Mouse (Mus musculus): ENCODE results near the gene Vti1a. TPM values are rescaled to one million over a fixed set of nuclear protein-coding genes. Genes with fewer than 3 reads are reported as not detected.

Vti1a gene
- polyA plus RNA-seq, 1 experiment = 39.5 TPM

DNA sequence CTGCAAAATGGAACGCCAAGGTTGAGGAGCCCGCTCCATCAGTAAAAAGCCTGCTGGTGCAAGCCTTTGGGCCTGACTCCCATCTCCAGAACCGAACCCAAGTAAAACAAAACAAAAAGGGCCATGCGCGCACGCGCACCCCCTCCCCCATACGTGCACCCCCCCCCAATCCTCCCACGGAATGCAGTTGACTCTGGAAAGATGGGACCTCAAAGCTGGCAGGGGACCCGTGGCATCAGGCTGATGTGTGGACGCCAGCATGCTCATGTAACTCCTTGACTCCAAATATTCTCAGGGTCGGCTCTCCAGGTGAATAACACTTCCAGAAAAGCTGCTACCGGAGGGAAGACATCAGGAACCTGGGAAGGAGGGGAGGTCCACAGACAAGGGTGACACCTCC lies 327.8 kb downstream of the Vti1a start:
- Histone ChIP-seq H3K27ac (ENCODE audit: insufficient read depth, low read length) (no peak overlapping the region), H3K4me1 (ENCODE audit: control insufficient read depth, insufficient read depth, low read length) (no peaks in the 10 kb centered on the region), H3K4me3 (ENCODE audit: insufficient read depth, low read length) (peak overlapping the region; percentile 49; the same call in 1 of the 2 replicates)
- TF ChIP-seq POLR2A (IDR thresholded peaks at IDR 0.05; ENCODE audit: extremely low read depth, insufficient read depth, low read length) = no peak
- TF ChIP-seq CTCF (IDR thresholded peaks at IDR 0.05; ENCODE audit: extremely low read depth, insufficient read depth, low read length) = no peak

- TF ChIP-seq CTCF (IDR thresholded peaks at IDR 0.05; ENCODE audit: extremely low read depth, insufficient read depth, low read length) (no peak), POLR2A (IDR thresholded peaks at IDR 0.05; ENCODE audit: extremely low read depth, insufficient read depth, low read length) (no peak)
- H3K4me3 ChIP-seq (ENCODE audit: insufficient read depth, low read length) = no peak overlapping the region
- no peak overlapping the region for H3K27ac ChIP-seq (ENCODE audit: insufficient read depth, low read length)
- H3K4me1 ChIP-seq (ENCODE audit: control insufficient read depth, insufficient read depth, low read length) = no peaks in the 10 kb centered on the region
These were observed 333.3 kb downstream of the Vti1a start for GRCm38 (mm10) chr19:55649363-55649762.

DNA sequence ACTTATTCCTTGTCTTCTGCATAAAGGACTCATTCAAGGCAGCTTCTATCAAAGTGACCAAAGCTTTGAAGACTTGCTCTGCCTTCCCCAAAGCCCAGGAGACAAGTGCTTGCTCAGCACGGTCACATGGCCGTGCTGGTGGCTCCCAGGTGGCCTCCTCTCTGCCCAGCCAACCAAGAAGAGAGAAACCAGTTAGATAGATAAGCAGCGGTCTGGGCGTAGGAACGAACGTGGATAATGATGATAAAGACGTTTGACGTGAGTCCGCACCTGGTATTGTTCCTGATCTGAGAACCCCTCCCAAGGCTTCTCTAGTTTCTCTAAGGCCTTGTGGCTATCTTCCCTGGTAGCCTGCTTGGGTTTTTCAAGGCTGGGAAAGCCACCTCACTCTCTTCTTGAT lies 334.9 kb downstream of the Vti1a start:
- H3K4me1 ChIP-seq (ENCODE audit: control insufficient read depth, insufficient read depth, low read length) = no peaks in the 10 kb centered on the region
- no peak overlapping the region for H3K27ac ChIP-seq (ENCODE audit: insufficient read depth, low read length)
- TF ChIP-seq CTCF (IDR thresholded peaks at IDR 0.05; ENCODE audit: extremely low read depth, insufficient read depth, low read length) = no peak
- no peak for TF ChIP-seq POLR2A (IDR thresholded peaks at IDR 0.05; ENCODE audit: extremely low read depth, insufficient read depth, low read length)
- H3K4me3 ChIP-seq (ENCODE audit: insufficient read depth, low read length) = no peak overlapping the region

GRCm38 (mm10) chr19:55652693-55653265 lies 336.7 kb downstream of the Vti1a start:
- TF ChIP-seq CTCF (IDR thresholded peaks at IDR 0.05; ENCODE audit: extremely low read depth, insufficient read depth, low read length) (no peak), POLR2A (IDR thresholded peaks at IDR 0.05; ENCODE audit: extremely low read depth, insufficient read depth, low read length) (no peak)
- Histone ChIP-seq H3K27ac (ENCODE audit: insufficient read depth, low read length) (no peak overlapping the region), H3K4me3 (ENCODE audit: insufficient read depth, low read length) (no peak overlapping the region), H3K4me1 (ENCODE audit: control insufficient read depth, insufficient read depth, low read length) (no peaks in the 10 kb centered on the region)

DNA sequence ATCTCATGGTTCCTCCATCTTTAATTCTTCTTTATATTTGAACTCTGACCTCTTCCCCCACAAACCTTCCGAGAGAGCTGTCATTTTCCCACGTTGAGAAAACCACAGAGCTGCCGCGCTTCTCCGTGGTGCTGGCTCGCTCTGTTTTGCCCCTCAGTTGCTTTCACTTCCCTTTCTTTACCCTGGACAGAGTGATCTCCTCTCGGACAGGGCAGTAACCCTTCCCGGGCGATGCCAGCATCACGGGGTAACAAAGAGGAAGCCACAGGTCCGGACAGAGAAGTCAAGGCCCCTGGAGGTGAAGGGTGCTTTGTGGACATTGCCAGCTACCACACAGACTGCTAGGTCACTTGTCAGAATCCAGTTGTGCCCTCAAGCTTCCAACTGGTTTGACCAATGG lies 344.1 kb downstream of the Vti1a start:
- TF ChIP-seq CTCF (IDR thresholded peaks at IDR 0.05; ENCODE audit: extremely low read depth, insufficient read depth, low read length) = no peak
- TF ChIP-seq POLR2A (IDR thresholded peaks at IDR 0.05; ENCODE audit: extremely low read depth, insufficient read depth, low read length) = no peak
- Histone ChIP-seq H3K4me1 (ENCODE audit: control insufficient read depth, insufficient read depth, low read length) (no peaks in the 10 kb centered on the region), H3K4me3 (ENCODE audit: insufficient read depth, low read length) (no peak overlapping the region), H3K27ac (ENCODE audit: insufficient read depth, low read length) (no peak overlapping the region)

DNA sequence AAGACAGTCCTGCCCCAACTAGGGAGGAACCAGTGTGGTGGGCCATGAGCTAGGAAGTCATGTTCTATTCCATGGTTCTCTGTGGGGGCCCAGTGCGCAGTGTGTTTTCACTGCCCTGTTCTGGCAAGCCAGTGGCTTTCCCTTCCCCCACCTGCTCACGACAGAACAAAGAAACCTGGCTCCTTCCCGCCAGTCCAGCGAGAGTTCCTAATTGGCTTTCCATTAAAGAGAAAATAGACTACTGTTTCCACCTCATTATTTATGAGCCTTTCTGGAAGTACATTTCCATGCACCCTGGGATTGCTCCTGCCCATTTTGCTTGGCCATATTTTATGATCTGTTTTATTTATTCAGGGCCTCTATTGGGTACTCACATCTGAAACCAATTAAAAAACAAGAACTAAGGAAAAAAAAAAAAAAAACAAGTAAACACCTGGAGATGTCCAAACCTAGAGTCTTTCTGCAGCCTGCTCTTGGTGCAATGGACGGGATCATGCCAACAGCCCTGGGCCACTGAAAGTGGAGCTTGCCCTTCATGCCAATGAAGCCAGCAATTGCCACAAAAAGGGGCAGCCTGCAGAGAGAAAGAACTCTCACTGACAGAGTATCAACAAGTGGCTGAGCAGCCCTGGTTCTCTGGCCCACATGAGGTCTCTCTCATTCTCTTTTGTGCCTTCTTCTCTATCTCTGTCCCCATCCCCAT lies 346.6 kb downstream of the Vti1a start:
- Histone ChIP-seq H3K4me1 (ENCODE audit: control insufficient read depth, insufficient read depth, low read length) (no peaks in the 10 kb centered on the region), H3K27ac (ENCODE audit: insufficient read depth, low read length) (no peak overlapping the region), H3K4me3 (ENCODE audit: insufficient read depth, low read length) (no peak overlapping the region)
- no peak for TF ChIP-seq POLR2A (IDR thresholded peaks at IDR 0.05; ENCODE audit: extremely low read depth, insufficient read depth, low read length)
- no peak for TF ChIP-seq CTCF (IDR thresholded peaks at IDR 0.05; ENCODE audit: extremely low read depth, insufficient read depth, low read length)

DNA sequence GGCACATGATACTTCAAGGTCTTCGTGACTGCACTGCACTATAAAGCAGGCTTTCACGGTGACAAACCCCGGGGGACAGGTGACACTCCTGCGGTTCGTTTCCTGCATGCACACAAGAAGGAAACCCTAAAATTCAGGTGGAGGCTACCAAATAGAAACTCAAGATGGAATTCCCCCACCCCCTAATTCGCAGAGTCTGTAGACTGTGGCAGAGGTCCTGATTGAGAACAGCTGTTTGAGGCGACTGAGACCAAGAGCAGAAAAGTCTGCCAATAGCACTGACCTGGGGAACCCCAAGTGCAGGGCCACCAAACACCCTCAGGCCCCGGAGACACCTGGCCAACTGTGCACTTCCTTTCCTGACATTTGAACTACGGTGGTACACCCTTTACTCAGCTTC lies 351.7 kb downstream of the Vti1a start:
- no peaks in the 10 kb centered on the region for H3K4me1 ChIP-seq (ENCODE audit: control insufficient read depth, insufficient read depth, low read length)
- TF ChIP-seq CTCF (IDR thresholded peaks at IDR 0.05; ENCODE audit: extremely low read depth, insufficient read depth, low read length) = no peak
- TF ChIP-seq POLR2A (IDR thresholded peaks at IDR 0.05; ENCODE audit: extremely low read depth, insufficient read depth, low read length) = no peak
- H3K4me3 ChIP-seq (ENCODE audit: insufficient read depth, low read length) = no peak overlapping the region
- no peak overlapping the region for H3K27ac ChIP-seq (ENCODE audit: insufficient read depth, low read length)

GRCm38 (mm10) chr19:55668896-55669295 lies 352.8 kb downstream of the Vti1a start:
- H3K4me3 ChIP-seq (ENCODE audit: insufficient read depth, low read length) = no peak overlapping the region
- TF ChIP-seq POLR2A (IDR thresholded peaks at IDR 0.05; ENCODE audit: extremely low read depth, insufficient read depth, low read length) (no peak), CTCF (IDR thresholded peaks at IDR 0.05; ENCODE audit: extremely low read depth, insufficient read depth, low read length) (no peak)
- H3K4me1 ChIP-seq (ENCODE audit: control insufficient read depth, insufficient read depth, low read length) = no peaks in the 10 kb centered on the region
- H3K27ac ChIP-seq (ENCODE audit: insufficient read depth, low read length) = no peak overlapping the region

Other genes with a start within 250 kb of the Vti1a start
- gene Gpam, start 189.1 kb upstream of the Vti1a start, polyA plus RNA-seq (2012; rRNA removed) = 40.0 and 40.7 TPM in 2 replicates
- 0.09 TPM in 1 of 2 replicates, not detected in the other for gene Tectb, start 135.6 kb upstream of the Vti1a start, polyA plus RNA-seq (2012; rRNA removed)
- 3.9 and 5.3 TPM in 2 replicates for gene Gucy2g, start 75.1 kb upstream of the Vti1a start, polyA plus RNA-seq (2012; rRNA removed)
- gene Acsl5, start 64.4 kb upstream of the Vti1a start, polyA plus RNA-seq (2012; rRNA removed) = 33.8 and 45.5 TPM in 2 replicates
- 24.6 and 27.2 TPM in 2 replicates for gene Zdhhc6, start 263 bp upstream of the Vti1a start, polyA plus RNA-seq (2012; rRNA removed)

All from cortical plate, adult 2 months (tissue).